Mouse (Mus musculus) brown adipose tissue, adult 24 weeks (tissue): ENCODE data around the gene Arl15. TPM values are rescaled to one million over a fixed set of nuclear protein-coding genes. Genes with fewer than 3 reads are reported as not detected.

ENCODE experiments used
- H3K27ac ChIP-seq: fragments of 200-500 bp; replicated peaks from 2 replicates; pipeline ENCODE4 v1.5.1; 2012; ENCODE audit warnings: low read depth, mild to moderate bottlenecking, low read length
- H3K4me1 ChIP-seq: fragments of 200-500 bp; 2 replicates; pipeline ENCODE4 v1.6.1; 2012; ENCODE audit warnings: low read length, mixed read lengths; ENCODE audit not compliant: control insufficient read depth, insufficient read depth, insufficient read length
- H3K4me3 ChIP-seq: fragments of 200-500 bp; 2 replicates; pipeline ENCODE4 v1.5.1; 2012; ENCODE audit warnings: low read depth, mild to moderate bottlenecking, low read length, moderate library complexity; ENCODE audit not compliant: insufficient read depth
- polyA plus RNA-seq: library from polyadenylated mRNA; stranded (reverse); fragments of >200 nt; gene quantifications from 2 replicates; pipeline ENCODE4 v1.2.4, GENCODE M21; 2012; ENCODE audit not compliant: missing spikeins, insufficient read depth, insufficient read length

Arl15 gene
- polyA plus RNA-seq, 1 experiment: 9.0 TPM

- Histone ChIP-seq H3K4me3 (no peak overlapping the region), H3K4me1 (no peaks in the 10 kb centered on the region), H3K27ac (no peak overlapping the region)
Measured at GRCm38 (mm10) chr13:113981461-113982000, 187.2 kb downstream of the Arl15 start.

GRCm38 (mm10) chr13:113983633-113984032 is 189.3 kb downstream of the Arl15 start:
- Histone ChIP-seq H3K27ac (no peak overlapping the region), H3K4me1 (no peaks in the 10 kb centered on the region), H3K4me3 (no peak overlapping the region)

GRCm38 (mm10) chr13:113984491-113984890 is 190.2 kb downstream of the Arl15 start:
- Histone ChIP-seq H3K4me1 (no peaks in the 10 kb centered on the region), H3K4me3 (no peak overlapping the region), H3K27ac (no peak overlapping the region)

GRCm38 (mm10) chr13:113986864-113987562 is 192.7 kb downstream of the Arl15 start:
- Histone ChIP-seq H3K27ac (no peak overlapping the region), H3K4me1 (no peaks in the 10 kb centered on the region), H3K4me3 (no peak overlapping the region)

- Histone ChIP-seq H3K4me1 (no peaks in the 10 kb centered on the region), H3K4me3 (no peak overlapping the region), H3K27ac (no peak overlapping the region)
Measured at GRCm38 (mm10) chr13:113990247-113990646, 195.9 kb downstream of the Arl15 start.

- Histone ChIP-seq H3K4me3 (no peak overlapping the region), H3K4me1 (no peaks in the 10 kb centered on the region), H3K27ac (no peak overlapping the region)
Measured at GRCm38 (mm10) chr13:113990701-113991100, 196.4 kb downstream of the Arl15 start.

- no peak overlapping the region for H3K4me3 ChIP-seq
- no peaks in the 10 kb centered on the region for H3K4me1 ChIP-seq
- no peak overlapping the region for H3K27ac ChIP-seq
Measured at GRCm38 (mm10) chr13:113993066-113993465, 198.8 kb downstream of the Arl15 start.

GRCm38 (mm10) chr13:113994586-113994985 is 200.3 kb downstream of the Arl15 start:
- no peak overlapping the region for H3K4me3 ChIP-seq

GRCm38 (mm10) chr13:113995490-113996236 is 201.4 kb downstream of the Arl15 start:
- Histone ChIP-seq H3K27ac (no peak overlapping the region), H3K4me1 (no peaks in the 10 kb centered on the region)

More at GRCm38 (mm10) chr13:113994586-113994985, 200.3 kb downstream of the Arl15 start:
- Histone ChIP-seq H3K27ac (no peak overlapping the region), H3K4me1 (no peaks in the 10 kb centered on the region)

GRCm38 (mm10) chr13:113998811-113999210 is 204.5 kb downstream of the Arl15 start:
- no peaks in the 10 kb centered on the region for H3K4me1 ChIP-seq
- H3K4me3 ChIP-seq: no peak overlapping the region
- H3K27ac ChIP-seq: no peak overlapping the region

More at GRCm38 (mm10) chr13:113995490-113996236, 201.4 kb downstream of the Arl15 start:
- H3K4me3 ChIP-seq: no peak overlapping the region

- H3K27ac ChIP-seq: no peak overlapping the region
- no peaks in the 10 kb centered on the region for H3K4me1 ChIP-seq
- no peak overlapping the region for H3K4me3 ChIP-seq
Measured at GRCm38 (mm10) chr13:114003463-114003862, 209.2 kb downstream of the Arl15 start.

- Histone ChIP-seq H3K4me1 (no peaks in the 10 kb centered on the region), H3K4me3 (no peak overlapping the region)
Measured at GRCm38 (mm10) chr13:114004191-114004590, 209.9 kb downstream of the Arl15 start.

GRCm38 (mm10) chr13:114009786-114010185 is 215.5 kb downstream of the Arl15 start:
- Histone ChIP-seq H3K4me1 (no peaks in the 10 kb centered on the region), H3K27ac (no peak overlapping the region), H3K4me3 (no peak overlapping the region)

More at GRCm38 (mm10) chr13:114004191-114004590, 209.9 kb downstream of the Arl15 start:
- no peak overlapping the region for H3K27ac ChIP-seq

- Histone ChIP-seq H3K4me3 (no peak overlapping the region), H3K27ac (no peak overlapping the region), H3K4me1 (no peaks in the 10 kb centered on the region)
Measured at GRCm38 (mm10) chr13:114010521-114010920, 216.2 kb downstream of the Arl15 start.

GRCm38 (mm10) chr13:114011019-114011418 is 216.7 kb downstream of the Arl15 start:
- Histone ChIP-seq H3K27ac (no peak overlapping the region), H3K4me3 (no peak overlapping the region), H3K4me1 (no peaks in the 10 kb centered on the region)
